Mouse (Mus musculus) thymus, postnatal 36 days (tissue): Measurements from ENCODE around the gene Sept4.

ENCODE experiments used
- DNase-seq, 2 experiments: peaks; one replicate each; pipeline ENCODE4 v3.0.0; 2022; ENCODE audit warnings: mixed read lengths in 2 of 2

The Sept4 gene

GRCm38 (mm10) chr11:87602234-87602633, 33.5 kb downstream of the Sept4 start:
- DNase-seq: no peak

- DNase-seq: no peak
These were observed 34.9 kb downstream of the Sept4 start for GRCm38 (mm10) chr11:87603571-87603970.

- DNase-seq: no peak
These were observed 40.6 kb downstream of the Sept4 start for GRCm38 (mm10) chr11:87609264-87609663.

- no peak for DNase-seq
These were observed 42.8 kb downstream of the Sept4 start for GRCm38 (mm10) chr11:87611547-87611946.

GRCm38 (mm10) chr11:87613972-87614371, 45.3 kb downstream of the Sept4 start:
- DNase-seq: no peak

- no peak for DNase-seq
These were observed 46.8 kb downstream of the Sept4 start for GRCm38 (mm10) chr11:87615551-87615950.

- DNase-seq: no peak
These were observed 47.2 kb downstream of the Sept4 start for GRCm38 (mm10) chr11:87615952-87616351.

- no peak for DNase-seq
These were observed 48.2 kb downstream of the Sept4 start, which contains the start of gene Hsf5 for GRCm38 (mm10) chr11:87616790-87617474. Hsf5 (plus strand) TSS chr11:87617164.

- no peak for DNase-seq
These were observed 48.9 kb downstream of the Sept4 start for GRCm38 (mm10) chr11:87617606-87618005.

- no peak for DNase-seq
These were observed 54.5 kb downstream of the Sept4 start for GRCm38 (mm10) chr11:87623160-87623559.

GRCm38 (mm10) chr11:87629859-87630258, 61.2 kb downstream of the Sept4 start:
- DNase-seq: peak; percentile 27 to 41

- DNase-seq: no peak
These were observed 70.1 kb downstream of the Sept4 start for GRCm38 (mm10) chr11:87638793-87639192.

GRCm38 (mm10) chr11:87639206-87639605, 70.5 kb downstream of the Sept4 start:
- peak; percentile 7 to 17 for DNase-seq
